Mouse (Mus musculus): Measurements from ENCODE around the gene Nav3.

DNA sequence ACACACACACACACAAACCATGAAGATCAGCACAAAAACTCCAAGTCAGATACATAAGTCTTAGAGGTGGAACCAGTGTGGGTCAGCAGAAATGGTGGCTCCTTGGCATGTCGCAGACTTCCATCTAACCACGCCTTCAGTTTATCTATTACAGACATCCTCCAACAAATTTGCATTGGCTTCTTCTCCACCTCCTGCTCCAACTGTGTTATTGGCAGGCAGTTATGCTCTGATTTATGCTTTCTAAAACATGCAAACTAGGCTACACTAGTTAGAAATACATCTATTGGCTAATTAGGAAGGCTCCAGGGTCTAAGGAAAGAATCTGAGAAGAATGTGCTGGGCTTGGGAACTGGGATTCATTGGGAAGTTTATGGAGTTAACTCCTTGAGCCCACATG is 75.2 kb downstream of the Nav3 start:
- no peak for TF ChIP-seq CTCF (IDR thresholded peaks at IDR 0.05; ENCODE audit: low read depth)
- TF ChIP-seq EP300 (IDR thresholded peaks at IDR 0.05; ENCODE audit: low read depth) = no peak
